Mouse (Mus musculus): ENCODE results near the gene Imp3. TPM values are rescaled to one million over a fixed set of nuclear protein-coding genes. Genes with fewer than 3 reads are reported as not detected.
"Not testable (repeated sequence)": the region's sequence is repeated elsewhere in the genome, so short reads cannot be mapped to it uniquely, and the experiment has no call there.

Imp3 gene
- 10 to 100 TPM; 77.0 to 87.0 TPM for total RNA-seq (2021)
- long read RNA-seq, experiment 1, transcript Imp3-201 (1 exons, 924 nt), result major isoform, 10 of 10 reads
- long read RNA-seq, experiment 1, partial matches to known transcripts, result 0 of 10 reads
- long read RNA-seq, experiment 1, other reads (novel, unspliced or antisense), result 0 of 10 reads
- long read RNA-seq, experiment 2, transcript Imp3-201 (1 exons, 924 nt), result major isoform, 81 of 81 reads
- long read RNA-seq, experiment 2, partial matches to known transcripts, result 0 of 81 reads
- long read RNA-seq, experiment 2, other reads (novel, unspliced or antisense), result 0 of 81 reads

DNA sequence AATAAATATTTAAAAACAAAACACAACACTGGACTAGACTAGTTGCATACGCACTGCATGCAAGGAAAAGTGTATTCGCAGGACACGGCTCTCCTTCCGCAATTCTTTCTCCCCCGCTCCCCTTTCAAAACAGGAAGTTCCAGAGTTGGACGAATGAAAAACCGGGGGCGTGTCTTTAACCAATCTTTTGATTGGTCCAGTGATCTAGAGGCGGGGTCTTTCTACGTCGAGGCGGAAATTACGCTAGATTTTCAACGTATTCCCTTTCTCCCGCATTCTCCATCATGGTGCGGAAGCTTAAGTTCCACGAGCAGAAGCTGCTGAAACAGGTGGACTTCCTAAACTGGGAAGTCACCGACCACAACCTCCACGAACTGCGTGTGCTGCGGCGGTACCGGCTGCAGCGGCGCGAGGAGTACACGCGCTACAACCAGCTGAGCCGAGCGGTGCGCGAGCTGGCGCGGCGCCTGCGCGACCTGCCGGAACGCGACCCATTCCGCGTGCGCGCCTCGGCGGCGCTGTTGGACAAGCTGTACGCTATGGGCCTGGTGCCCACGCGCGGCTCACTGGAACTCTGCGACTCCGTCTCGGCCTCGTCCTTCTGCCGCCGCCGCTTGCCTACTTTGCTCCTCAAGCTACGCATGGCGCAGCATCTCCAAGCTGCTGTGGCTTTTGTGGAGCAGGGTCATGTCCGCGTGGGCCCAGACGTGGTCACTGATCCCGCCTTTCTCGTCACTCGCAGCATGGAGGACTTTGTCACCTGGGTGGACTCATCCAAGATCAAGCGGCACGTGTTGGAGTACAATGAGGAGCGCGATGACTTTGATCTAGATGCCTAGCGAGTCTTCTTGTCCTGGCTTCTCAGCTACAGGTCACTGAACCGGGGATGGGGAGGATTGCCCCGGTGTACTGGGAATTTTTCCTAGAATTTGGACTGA, at the start of gene Imp3:
Imp3 (plus strand) TSS at position 253 of the 938 bp plus-strand sequence.
- DNase-seq (ENCODE audit: low spot score in 2 of 2), result peak; percentile 74 to 77

GRCm38 (mm10) chr9:56887581-56887980, 49.7 kb upstream of the Imp3 start:
- DNase-seq (ENCODE audit: low spot score in 2 of 2), result no peak

GRCm38 (mm10) chr9:56889817-56890216, 47.5 kb upstream of the Imp3 start:
- DNase-seq (ENCODE audit: low spot score in 2 of 2), result peak; percentile 54 to 61

DNA sequence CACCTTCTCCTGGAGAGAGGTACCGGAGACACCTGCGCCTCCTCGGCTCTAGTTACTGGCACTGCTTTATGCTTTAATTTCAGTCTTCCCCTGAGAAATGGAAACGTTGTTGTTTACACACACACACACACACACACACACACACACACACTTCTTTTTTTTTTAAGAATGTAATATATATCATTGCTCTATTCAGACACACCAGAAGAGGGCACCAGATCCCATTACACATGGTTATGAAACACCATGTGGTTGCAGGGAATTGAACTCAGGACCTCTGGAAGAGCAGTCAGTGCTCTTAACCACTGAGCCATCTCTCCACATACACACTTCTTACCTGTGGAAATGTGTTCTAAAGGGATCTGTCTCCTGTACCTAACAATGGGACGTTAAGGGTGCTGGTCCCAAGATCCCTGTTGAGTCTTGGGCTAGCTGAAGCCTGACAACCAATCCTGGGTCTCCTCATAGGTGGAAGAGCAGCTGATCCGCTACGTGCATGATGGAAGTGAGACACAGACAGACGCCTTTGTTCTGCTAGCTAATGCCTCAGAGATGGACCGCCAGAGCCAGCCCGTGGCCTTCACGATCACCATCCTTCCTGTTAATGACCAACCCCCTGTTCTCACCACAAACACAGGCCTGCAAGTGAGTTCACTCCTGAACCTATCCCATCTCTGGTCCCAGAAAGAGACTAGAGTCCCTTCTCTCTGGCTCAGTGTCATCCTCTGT, 46.6 kb upstream of the Imp3 start:
- DNase-seq (ENCODE audit: low spot score in 2 of 2), result no peak

DNA sequence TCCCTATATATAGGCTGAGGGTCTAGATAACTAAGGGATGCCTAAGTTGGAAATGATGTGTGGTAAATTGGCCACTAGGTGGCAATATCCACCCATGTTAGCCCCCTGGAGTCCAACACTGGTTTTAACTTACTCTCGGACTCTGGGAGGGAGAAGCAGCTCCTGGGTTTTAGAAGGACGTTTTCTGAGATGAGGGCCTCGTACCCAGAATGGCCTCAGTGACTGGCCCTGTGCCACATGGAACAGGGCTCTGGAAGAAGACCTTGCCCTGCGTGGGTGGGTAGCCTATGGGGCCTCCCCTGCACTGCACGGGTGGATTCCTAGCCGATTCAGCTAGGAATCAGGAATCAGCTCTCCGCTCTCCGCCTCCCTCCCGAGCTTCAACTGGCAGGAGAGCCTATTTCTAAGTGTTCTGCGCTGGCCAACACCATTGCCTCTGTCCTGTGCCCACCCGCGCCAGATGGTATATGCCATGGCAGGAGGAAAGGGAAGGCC, 45.7 kb upstream of the Imp3 start:
- peak; percentile 52 to 67 for DNase-seq (ENCODE audit: low spot score in 2 of 2)

DNA sequence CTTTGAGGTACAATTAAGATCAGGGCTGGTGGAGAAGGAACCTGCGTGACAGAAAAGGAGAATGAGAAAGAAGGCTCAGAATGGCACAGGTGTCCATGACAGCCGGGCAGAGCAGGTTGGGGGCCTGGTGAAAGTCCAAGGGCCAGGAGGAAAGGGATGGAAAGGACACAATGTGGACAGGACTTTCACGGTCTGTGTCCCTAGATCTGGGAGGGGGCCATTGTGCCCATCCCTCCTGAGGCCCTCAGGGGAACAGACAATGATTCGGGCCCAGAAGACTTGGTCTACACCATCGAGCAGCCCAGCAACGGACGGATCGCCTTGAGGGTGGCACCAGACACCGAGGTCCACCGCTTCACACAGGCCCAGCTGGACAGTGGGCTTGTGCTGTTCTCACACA, 45.2 kb upstream of the Imp3 start:
- no peak for DNase-seq (ENCODE audit: low spot score in 2 of 2)

GRCm38 (mm10) chr9:56893313-56893712, 44.0 kb upstream of the Imp3 start:
- no peak for DNase-seq (ENCODE audit: low spot score in 2 of 2)

- no peak for DNase-seq (ENCODE audit: low spot score in 2 of 2)
Observed at GRCm38 (mm10) chr9:56894006-56894405, 43.3 kb upstream of the Imp3 start.

DNA sequence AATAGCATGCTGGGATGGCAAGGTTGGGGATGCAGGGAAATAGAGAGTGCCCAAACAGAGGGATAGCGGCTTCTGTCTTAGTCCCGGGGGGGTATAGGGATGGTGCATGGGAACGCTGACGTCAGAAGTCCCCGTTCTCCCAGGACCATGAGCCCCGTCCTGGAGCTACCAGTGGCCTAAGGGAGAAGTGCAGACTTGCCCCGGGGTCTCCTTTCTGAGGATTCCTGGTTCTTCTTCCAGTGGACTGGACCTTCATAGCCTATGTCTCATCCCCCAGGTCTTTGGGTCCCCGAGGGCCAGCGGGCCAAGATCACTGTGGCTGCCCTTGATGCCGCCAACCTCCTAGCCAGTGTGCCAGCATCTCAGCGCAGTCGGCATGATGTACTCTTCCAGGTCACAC, 40.5 kb upstream of the Imp3 start:
- no peak for DNase-seq (ENCODE audit: low spot score in 2 of 2)

GRCm38 (mm10) chr9:56899409-56899808, 37.9 kb upstream of the Imp3 start:
- DNase-seq (ENCODE audit: low spot score in 2 of 2), result no peak

DNA sequence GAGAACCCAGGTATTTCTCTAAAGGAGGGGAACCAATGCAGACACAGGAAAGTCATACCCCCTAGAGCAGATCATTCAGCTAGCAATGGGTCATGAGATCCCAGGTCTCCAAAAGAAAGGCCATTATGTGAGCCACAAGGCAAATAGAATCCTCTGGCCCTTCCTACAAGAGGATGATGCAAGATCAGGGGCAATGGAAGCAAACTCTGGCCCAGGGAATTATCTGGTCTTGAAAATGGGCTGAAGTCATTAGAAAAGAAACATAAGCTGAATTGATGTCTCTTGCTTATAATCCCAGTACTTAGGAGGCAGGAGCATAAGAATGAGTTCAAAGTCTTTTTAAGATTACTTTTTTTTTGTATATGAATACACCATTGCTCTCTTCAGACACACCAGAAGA, 37.2 kb upstream of the Imp3 start:
- no peak for DNase-seq (ENCODE audit: low spot score in 2 of 2)

DNA sequence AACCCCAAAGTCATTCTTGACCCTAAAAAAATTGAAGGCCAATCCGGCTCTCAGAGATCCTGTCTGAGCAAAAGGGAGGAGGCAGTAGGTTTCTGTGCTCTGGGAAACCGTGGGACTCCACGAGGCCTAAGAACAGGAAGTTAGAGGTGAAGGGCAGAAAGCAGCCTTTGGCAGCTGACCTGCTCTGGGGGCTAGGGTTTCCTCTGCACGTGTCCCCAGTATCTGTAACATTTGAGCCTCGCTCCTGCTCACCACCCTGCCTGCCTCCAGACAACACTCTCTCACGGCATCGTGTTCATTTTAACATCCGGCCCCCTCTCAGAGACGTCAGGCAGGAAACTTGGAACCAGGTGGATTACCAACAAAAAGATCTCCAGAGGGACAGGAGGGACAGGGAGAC, 36.7 kb upstream of the Imp3 start:
- no peak for DNase-seq (ENCODE audit: low spot score in 2 of 2)

- no peak for DNase-seq (ENCODE audit: low spot score in 2 of 2)
Observed at GRCm38 (mm10) chr9:56901187-56901586, 36.1 kb upstream of the Imp3 start.

DNA sequence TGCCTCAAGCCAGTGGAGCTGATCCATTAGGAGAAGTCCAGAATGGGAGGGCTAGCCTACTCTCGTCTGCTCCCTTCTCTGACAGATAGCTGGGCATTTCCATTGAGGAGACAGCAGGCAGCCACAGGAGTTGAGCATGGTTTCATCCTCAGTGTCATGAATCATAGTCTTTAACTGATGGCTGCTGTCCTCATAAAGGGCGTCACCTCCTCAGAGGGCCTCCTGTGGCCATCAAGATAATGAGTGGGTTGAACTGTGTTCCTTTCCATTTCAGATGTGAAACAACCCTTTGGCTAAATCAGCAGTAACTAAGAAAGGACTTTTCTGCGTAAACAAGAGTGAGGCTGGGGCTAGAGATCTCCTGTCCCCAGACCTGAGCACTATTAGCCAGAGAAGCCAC, 33.6 kb upstream of the Imp3 start:
- DNase-seq (ENCODE audit: low spot score in 2 of 2), result no peak

DNA sequence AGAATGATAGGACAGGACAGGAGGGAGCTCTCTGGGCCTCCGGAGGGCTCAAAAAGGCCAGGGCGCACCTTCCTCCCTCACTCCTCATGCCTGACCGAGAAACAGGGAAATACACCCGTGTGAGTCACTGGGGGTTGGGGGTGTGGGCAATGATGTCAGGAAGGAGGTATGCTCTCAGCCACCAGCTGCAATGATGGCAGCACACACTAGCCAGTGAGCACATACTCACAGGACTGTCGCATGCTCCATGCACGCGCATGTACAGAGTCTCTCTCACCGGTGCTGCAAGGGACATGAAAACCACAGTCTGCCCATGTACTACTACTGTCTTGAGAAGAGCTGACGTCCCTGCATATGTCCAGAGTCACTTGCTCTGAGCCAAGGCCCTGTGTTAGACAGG, 29.7 kb upstream of the Imp3 start:
- no peak for DNase-seq (ENCODE audit: low spot score in 2 of 2)

DNA sequence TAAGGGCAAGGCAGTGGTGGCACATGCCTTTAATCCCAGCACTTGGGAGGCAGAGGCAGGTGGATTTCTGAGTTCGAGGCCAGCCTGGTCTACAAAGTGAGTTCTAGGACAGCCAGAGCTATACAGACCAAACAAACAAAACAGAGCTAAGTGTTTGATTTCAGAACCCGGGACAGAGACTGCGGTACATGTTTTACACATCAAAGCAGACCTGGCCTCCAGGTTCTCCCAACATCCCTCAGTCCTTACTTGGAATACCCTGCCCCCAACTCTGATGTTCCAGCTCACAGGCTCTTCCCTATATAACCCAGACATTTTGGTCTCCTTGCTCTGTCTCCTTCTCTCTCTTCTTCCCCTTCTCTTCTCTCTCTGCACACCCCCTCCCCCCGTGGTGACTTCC, 27.3 kb upstream of the Imp3 start:
- not testable (repeated sequence) for DNase-seq (ENCODE audit: low spot score in 2 of 2)

DNA sequence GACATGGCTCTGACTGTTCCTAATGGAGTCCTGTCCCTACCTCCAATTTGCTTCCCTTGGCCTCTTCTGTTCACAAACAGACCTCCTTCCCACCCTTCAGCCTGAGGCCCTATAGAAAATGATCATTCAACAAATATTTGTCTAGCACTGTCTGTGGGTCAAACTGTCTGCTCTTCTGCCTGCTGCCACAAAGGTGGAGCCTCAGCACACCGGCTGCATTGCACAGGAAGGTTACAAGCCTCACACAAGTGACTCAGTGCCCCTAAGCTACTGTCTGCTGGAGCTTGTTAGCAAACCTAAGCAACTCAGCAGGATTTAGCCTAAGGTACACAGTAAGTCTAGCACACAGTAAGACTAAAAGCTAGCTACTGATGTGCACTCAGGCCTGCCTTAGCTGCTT, 26.3 kb upstream of the Imp3 start:
- no peak for DNase-seq (ENCODE audit: low spot score in 2 of 2)

DNA sequence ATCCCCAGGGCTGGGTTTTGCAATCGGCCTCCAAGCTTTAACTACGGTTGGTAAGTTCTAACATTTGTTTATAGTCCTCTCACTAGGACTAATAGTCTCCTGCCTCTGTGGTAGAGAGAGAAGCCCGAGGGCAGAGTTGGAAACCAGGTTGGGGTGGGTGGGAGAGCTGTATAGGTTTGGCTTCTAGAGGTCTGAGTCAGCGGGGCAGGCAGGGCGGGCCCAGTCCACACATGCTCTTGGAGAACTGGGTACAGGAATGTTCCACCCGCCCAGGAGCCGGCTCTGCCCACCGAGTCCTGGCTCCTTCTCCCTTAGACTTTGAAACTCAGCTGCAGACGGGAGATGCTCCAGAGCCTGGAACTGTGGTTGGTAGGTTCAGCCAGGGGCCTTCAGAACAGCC, 23.3 kb upstream of the Imp3 start:
- no peak for DNase-seq (ENCODE audit: low spot score in 2 of 2)

DNA sequence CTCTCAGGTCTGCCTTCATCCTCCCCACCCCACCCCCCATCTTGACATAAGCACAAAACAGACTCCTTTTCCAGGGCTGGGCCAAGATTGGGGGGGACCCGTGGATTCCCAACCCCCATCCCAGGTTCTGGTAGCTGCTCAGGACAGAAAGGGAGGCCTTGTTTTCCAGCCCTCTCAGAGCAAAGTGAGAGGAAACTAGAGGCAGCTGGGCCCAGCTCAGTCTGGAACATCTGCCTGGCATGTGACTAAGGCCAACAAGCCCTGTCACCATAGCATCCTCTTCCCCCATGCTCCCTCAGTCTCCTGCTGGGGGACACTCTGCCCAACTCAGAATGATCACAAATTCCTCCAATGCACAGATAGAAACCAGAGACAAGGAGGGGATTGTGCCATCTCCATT, 22.2 kb upstream of the Imp3 start:
- DNase-seq (ENCODE audit: low spot score in 2 of 2), result no peak

DNA sequence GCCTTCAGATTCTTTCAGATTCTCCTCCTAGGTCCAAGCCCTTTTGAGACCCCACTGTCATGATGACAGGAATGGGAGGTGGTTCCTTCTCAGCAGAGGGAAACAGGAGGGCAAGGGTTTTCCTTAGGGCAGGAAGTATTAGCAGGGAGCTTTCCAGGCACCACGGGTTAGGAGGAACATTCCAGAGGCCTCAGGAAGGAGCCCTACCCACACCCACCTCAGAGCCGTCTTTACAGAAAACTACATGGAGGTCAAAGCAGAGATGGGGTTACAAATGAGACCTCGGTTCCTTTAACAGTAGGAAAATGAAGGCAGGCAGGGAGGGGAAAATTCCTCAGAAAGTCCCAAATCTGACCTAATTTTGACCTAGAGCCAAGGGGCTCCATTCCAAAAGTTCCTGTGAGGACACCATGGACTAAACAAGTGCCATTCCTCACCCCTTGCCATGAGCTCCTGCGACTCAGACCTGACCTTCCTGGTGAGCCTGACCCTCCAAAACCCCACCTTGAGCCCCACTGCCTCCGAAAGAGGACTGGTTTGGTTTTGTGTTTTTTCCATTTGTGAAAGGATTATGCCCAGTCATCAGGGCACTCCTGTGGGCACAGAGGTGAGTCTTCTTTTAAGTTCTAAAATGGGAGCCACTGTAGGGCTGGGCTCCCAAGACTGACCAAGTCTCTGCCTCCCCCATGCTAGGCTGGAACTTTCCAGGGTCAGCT, 21.4 kb upstream of the Imp3 start:
- DNase-seq (ENCODE audit: low spot score in 2 of 2), result no peak

- no peak for DNase-seq (ENCODE audit: low spot score in 2 of 2)
Observed at GRCm38 (mm10) chr9:56917131-56917530, 20.1 kb upstream of the Imp3 start.
